Mouse (Mus musculus) lung, adult 18-20 months (tissue): ENCODE measurements at regions not wholly inside any gene's neighbourhood (a gene's known extent, or its start where the extent isn't known, plus 50 kb on each side); places are given as distances from the start of the nearest gene placed in this dataset.
A peak's percentile ranks its signal among the peaks of the same experiment; 100 is the strongest.
"Not testable (repeated sequence)": the region's sequence is repeated elsewhere in the genome, so short reads cannot be mapped to it uniquely, and the experiment has no call there.

Experiments
- DNase-seq, 2 experiments: peaks; one replicate each; pipeline ENCODE4 v3.0.0; 2022; ENCODE audit warnings: mixed read lengths in 2 of 2

DNA sequence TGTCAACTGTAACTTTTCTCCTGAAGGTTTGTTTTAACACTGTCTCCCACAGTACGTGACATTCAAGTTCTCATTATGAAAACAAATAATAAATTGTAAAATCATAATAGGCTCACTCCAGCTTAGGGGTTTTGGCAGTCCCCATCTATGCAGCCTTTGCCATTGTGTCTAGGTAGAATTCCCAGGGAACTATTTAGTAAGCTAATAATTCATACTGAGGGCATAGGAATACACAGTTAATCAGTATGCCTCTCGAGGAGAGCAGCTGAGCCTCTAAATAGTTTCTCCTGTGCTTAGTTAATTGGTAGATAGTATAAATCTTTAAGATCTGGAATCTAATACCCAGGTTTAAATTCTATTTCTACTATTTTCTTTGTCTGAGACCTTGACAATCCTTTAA, 191.7 kb downstream of the Tprg start:
- DNase-seq: no peak

DNA sequence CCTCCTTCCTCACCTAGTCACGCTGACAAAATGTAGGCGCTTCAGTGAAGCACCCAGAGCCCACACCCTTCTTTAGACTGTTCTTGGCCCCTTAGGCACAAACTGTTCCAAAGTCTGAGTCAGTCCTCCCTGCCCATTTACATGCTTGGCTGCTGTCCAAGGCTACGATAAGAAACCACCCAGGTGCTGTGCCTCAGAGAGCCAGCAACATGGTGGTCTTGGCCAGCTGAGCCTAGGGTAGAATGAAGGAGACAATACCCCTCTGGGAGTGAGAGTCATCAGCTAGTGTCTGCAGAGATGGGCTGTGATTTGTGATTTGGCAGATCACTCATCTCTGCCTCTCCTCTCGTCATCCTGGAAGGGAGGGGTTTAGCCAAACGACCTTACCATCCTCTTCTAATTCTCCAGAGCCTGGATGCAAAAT, 197.2 kb downstream of the Tprg start:
- peak; percentile 45 to 57 for DNase-seq

DNA sequence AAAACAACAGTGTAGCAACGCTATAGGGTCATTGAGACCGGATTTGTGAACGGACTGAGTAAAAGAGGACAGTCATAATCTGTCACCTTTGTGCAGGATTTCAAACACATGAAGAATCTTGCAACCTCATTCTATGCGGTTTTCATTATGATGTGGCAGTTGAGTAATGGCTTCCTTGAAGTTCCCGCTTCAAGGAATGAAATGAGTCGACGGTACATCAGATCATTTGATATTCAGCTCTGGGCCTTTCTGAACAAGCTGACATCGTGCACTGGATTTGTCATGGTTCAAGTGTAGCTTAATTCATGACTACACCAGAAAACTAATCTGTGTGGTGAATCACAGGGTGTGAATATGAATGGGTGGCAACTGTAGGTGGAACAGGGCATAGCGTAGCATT, 198.4 kb downstream of the Tprg start:
- no peak for DNase-seq

DNA sequence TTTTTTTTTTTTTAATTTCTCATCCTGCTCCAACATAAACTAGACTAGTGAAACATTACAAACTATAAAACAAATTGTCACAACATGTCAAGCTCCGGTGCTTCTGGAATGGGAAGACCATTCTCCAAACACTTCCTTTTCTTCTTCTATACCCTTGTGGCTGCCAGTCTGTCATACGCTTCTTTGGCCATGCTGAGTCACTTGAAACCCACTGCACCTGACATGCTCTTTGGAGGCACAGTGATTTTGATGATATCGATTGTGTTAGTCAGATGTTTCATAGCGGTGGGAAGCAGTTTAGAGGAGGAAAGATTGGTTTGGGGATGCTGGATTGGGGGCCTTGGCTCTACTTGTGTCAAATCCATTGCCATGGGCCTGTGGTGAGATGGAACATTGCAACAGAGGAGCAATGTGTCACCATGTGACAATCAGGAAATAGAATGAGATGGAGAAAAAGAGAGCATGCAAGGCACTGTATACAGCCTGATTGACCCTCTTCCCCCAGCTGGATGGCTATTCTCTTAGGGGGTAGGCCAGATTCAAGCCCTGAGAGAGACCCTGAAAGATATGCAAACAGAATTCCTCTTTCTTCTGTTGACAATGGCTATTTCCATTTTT, 197.0 kb upstream of the Trp63 start:
- no peak for DNase-seq

DNA sequence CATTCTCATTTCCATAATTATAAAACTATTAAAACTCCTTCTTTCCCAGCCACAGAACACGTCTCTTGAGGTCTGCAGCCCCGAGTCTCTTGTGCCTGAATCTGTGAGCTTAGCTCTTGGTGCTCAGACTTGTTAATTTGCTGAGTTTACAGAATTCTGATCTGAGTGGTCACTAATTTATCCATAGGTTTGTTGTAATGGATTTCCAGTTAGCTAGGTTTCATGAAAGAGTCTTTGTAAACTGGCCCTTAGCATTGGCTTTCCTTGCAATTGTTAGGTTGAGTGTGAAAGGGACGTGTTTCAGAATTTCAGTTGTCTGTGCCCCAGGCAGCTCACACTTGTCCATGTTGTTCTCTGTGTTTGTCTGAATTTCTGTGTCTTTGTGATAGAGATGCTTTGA, 192.7 kb upstream of the Trp63 start:
- no peak for DNase-seq

DNA sequence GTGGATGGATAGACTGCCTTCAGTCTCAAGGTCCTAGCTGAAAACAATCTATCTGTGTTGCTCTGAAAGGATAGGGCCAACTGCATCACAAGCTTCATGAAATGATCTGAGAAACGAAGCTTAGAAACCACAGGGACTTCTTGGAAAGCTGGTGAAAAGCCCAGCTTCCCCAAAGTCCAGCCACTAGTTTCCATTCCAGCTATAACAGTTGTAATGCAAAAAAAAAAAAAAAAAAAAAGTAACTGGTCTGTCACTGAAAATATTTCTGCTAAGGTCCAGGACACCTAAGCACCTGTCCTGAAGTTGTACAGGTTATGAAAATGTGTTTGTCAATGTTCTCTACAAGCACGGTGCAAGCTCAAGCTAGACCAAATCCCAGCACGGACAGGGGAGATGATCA, 189.4 kb upstream of the Trp63 start:
- no peak for DNase-seq

DNA sequence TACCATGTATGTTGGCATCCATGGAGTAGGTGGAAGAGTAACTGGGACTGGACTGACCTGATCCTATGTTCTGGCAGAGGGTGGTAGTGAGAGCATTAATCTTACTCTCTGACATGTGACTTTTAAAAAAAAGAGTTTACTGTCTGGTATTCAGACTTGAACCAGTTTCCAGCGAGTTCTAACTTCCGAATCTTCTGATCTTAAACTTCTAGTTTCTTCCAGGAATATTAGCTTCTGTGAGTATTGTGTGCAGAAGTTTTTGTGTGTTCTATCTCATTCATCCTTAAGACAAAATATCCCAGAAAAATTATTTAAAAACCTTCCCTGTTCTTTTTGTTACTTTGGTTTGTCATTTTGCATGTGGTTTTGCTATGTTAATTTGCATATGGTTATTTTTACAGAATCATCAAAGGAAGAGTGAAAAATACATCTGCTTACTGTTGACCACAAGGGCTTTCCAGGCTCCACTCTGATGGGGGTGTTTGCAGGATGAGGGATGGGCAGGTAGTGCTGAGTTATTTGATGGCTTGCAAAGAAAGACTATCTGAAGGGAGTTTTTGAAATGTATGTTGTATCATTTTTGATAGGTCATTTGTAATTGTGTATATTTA, 187.9 kb upstream of the Trp63 start:
- no peak for DNase-seq

DNA sequence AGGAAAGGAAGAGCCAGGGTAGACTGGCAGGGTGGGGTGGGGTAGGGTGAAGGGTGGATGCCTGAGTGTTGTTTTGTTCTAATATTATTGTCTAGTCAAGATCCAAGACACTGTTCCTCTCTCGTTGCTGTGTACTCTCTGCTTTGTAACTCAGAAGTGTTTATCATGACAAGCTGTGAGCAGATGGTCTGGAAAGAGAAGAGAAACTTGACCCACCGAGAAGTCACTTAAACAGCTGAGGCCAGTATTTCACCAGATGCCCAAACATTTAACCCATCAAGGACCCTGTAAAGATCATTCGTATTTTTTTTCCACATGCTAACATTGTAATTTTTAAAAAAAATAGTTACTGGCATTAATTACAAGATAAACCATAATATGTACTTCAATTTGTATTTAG, 178.7 kb upstream of the Trp63 start:
- DNase-seq: no peak

DNA sequence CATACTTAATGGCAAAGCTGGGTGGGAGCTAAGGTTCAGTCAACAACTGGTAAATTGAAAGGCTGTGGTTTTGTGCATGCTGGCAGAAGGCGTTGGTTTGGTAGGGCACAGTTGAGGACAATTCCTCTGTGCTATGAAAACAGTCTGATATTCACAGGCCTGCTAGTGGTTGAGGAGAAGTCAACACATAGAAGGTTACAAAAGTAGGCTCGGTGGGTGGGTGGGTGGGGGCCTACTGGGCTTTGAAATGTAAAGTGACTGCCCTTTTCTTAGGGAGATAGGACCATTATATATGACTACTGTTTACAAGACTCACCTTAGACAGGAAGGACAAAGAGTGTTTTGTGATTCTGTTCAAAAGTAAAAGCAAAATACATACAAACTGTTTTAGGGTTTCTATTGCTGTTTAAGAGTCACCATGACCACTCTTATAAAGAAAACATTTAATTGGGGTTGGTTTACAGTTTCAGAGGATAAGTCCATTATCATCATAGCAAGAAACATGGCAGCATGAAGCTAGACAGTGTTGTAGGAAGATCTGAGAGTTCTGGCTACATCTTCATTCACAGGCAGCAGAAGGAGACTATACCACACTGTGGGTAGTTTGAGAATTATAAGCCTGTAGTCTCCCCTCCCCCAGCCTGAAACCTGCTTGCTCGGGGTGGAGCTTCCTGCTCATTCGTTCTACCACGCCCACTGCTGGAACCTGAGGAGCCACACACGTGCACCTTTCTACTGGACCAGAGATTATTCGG, 166.3 kb upstream of the Trp63 start:
- no peak for DNase-seq

DNA sequence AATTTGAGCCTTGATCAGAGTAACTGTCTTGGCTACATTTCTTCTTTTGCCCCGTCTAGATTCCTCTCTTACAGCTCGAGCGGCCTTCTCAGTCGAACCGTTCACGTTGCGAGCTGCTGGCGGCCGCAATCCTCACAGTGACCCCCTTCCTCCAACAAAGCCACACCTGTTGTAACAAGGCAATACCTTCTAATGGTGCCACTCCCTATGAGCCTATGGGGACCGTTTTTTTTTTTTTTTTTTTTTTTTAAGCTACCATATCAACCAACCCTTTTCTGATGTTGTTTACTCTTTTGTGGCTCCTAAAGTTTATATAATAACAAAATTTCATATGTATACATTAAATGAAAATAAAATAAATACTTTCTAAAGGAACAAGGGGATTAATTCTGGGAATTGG, 160.4 kb upstream of the Trp63 start:
- DNase-seq: not testable (repeated sequence)

DNA sequence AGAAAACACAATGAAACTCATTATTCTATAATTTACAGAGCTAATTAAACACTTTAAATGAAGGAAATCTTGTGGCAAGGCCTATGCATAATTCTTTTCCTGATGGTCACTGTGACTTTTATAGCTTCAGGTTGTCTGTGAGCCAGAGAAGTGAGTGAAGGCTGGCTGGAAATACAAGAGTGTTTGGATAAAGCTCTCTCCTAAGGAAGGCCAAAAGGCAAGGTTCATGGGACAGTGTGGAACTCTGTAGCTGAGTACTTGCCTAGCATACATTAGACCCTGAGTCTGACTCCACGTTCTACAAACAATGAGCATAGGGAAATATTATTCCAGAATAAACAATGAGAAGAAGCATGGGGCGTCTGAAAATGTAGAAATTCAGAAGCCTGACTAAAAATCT, 159.9 kb upstream of the Trp63 start:
- no peak for DNase-seq

DNA sequence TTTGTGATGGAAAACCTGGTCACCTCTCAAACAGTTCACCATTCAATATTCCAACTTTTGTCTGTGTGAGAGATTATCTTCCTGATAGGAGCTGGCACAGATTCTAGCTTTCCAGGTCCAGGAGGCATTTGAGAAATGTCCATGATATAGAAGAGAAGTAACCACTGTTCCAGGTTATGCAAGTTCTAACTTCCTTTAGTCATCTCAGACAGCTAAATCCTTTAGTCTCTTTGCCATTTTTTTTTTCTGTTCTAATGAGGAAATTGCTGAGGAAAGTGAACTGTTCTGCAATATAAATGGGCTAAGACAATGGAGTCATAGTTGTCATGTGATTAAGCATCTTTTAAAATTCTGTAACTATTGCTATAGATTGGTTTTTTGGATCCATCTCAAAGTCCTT, 155.7 kb upstream of the Trp63 start:
- no peak for DNase-seq

DNA sequence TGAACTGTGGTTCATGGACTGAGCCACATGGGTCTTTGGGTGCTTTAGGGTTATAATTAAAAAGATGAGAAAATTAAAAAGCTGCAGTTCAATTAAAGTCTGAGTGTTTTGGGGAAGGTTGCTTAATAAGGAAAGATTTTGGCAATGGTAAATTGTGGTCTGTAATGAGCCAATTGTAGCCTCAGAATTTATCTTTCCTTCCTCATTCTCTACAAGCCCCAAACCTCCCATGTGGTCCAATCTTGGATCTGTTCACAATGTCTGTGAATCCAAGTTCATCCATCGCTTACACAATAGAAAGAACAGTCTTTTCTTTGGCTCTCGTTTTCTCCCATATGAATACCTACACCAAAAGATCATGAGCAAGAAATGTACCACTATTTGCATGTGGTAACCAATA, 155.2 kb upstream of the Trp63 start:
- DNase-seq: no peak

DNA sequence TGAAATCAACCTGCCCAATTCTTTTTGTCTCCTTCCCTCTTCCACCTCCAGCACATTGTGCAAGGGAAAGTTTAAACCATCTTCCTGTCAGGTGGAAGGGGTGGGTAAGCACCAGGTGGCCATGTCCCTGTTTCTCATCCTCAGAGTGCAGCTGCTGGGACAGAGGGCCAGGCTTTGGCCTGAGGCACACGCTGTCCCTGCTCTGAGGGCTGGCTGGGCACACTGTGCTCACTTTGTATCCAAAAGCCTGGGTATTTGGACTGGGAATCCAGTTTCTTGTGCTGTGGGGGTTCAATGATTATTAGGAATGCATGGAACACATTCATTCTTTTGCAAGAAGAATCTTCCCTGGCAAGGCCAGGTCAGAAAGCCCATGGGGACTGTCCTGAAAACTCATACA, 153.9 kb upstream of the Trp63 start:
- no peak for DNase-seq

DNA sequence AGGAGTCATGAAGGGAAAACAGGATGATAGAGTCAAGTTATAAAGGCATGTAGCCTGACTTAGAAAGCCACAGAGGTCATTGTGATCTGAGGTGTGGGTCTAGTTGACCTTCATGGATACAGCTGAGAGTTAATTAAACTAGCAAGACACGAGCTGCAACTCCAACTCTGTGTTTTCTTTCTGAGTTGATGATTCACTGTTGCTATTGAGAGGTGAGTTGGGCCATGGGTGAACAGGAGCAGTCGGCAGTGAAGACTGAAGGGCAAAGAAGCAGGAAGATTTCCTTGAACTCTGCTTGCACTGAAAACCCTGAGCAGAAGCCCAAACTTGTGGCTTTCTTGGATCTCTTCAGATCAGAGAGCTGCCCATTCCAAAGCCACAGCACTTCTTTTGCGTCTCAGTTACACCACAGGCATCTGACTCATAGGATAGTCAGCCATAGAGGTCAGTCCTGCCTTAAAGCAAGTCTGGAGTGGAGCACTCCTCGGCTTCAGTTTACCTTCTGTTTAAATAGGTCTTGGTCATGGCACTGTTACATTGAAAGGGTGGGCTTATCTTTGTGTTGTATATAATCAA, 151.7 kb upstream of the Trp63 start:
- peak in 1 of 2 experiments; percentile 5 for DNase-seq

DNA sequence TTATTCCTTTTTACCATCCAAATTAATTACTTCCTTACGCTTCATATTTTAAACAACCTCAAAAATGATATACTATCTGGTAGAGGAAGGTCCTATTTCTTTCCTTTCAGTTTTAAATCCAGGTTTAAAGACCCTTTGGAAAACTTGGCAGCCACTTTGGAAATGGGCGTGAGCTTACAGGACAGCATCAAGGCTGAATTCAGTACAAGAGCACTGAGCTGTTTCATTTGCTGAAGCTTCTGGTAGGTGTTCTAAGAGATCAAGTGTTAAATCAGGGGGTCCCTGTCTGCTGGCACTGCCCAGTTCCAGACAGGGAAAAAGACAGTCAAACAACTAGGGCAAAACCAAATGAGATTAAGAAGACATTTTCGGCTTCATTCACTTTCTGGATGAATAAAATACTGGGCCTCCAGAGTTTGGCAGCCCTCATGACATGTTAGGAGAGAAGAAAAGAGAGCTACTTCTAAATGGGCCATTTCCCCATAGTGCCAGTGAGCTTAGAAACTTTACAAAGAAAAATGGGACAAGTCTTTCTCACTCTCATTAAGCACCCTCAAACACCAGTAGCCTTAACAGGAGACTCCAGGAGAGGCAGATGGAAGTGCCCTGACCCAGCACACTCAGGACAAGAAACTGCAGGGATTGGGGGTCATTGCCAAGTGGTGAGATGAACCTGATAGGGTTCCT, 150.9 kb upstream of the Trp63 start:
- DNase-seq: no peak

DNA sequence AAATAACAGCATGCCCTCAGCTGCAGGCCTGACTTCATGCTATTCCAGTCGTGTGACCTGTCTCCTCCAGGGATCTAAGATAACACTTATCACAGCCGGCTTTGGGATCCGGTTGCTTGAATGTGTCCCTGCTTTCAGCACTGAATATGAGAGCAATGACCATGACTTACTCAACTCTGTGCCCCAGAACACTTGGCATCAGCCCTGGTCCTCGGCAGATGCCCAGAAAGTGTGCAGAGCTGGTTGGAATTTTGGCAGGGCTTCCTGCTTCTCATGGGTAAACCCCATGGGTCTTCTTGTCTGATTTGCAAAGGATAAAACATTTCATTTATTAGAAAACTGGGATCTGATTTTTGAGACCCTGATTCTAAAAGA, 150.4 kb upstream of the Trp63 start:
- peak in 1 of 2 experiments; percentile 2 for DNase-seq

DNA sequence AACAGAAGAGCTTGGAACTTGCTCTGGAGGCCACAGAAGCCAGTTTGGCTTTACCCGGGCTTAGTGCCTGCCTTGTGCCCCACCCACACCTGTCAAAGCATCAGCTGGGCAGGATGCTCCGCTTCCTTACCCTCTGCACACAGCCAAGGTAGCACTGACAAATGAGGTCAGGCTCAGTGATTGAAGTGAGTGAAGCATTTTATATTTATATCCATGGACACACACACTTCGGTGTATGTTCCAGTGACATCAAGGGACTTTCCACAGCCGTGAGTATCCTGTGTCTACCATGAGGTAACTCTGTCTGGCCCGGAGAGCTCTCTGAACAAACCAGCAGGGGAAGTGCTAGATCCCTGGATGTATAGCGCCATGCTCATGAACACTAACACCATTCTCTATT, 147.0 kb upstream of the Trp63 start:
- DNase-seq: no peak

DNA sequence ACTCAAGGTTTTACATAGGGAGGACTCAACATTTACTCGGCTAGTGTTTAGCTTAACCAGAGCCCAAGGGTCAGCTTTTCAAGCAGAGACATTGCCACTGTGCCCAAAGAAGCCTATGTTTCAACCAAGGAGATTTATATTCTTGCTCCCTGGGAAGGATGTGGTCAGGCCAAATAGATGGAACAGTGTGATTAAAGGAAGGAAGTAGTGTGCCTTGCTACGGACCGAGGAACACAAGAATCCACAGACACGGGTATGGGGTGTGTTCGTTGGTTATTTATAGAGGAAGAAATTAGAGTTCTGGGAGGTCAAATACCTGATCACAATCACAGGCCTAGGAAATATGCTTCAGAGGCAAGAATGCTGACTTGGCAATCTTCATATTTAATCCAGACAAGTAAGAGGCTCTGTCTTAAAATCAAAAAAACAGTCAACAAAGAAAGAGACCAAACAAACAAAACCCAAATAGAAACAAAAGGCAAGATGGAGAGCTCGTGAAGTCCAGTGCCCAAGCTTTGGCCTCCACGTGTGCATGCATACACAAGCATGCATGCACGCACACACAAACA, 133.9 kb upstream of the Trp63 start:
- no peak for DNase-seq

DNA sequence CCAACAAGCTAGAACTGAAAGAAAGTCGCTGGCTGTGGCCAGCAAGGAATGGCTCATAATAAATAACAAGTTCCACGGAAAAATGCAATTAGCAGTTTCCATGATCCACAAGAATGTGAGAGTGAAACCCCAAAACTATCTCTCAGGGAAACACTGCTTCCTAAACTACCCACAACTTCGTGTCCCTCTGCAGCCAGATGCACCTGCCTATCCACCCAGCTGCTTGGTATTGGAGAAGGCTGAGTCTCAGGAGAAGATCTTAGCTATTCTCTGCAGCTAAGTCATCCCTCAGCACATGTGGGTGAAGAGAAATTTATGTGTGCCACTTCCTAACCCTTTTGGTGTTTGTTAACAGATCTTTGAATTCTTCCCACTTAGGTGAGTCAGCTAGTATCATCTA, 126.4 kb upstream of the Trp63 start:
- no peak for DNase-seq

DNA sequence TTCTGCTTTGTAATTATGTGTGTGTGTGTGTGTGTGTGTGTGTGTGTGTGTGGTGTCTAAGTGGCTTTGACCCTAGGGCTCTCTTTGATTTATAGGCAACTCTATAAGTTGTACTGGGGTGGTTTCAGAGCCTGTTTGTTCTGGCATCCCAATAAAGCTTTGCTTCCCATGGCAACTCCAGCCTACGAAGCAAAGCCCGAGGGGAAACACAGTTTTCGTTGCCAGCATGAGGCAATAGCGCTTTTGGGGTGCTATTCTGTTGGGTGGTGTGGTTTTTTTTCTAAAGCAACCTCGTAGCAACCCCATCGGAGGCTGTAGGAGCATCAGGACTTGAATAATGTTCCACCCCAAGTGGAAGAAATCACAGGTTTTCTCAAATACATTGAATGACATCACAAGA, 103.3 kb upstream of the Trp63 start:
- DNase-seq: no peak

DNA sequence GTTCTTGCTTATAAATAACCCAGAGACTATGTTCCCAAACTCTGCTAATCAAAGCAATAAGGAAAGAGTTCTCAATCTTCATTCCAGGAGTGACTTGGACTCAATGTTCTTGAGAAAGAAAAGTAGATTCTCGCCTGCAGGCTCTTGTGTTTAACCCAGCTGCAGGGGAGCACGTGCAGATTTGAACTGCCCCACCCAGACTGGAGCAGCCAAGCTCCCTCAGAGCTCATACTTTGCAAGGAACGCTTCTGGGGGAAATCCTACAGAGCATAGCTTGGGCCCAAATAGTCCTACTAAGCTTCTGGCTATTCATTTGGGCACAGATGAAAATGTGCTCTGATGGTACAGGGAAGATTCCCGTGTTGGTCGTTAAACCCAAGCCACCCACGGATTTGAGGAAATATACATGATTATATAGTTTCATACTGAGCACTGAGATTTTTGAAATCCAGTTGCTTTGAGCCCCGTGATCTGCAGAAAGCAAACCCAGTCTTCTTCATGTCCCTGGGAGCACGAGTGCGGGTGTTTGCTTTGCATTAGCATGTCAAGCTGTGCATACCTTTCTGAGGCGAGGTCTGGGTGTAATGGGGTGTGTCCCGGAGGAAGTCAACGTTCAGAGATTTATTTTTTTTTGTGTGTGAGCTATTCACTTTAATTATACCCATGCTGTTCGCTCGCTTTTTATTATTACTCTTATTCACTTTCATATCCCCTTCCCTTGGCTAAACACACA, 99.1 kb upstream of the Trp63 start:
- DNase-seq: peak; percentile 16 to 54
